Mouse (Mus musculus) gastrocnemius, adult 2 months (tissue): ENCODE results near the gene Il1r1. TPM values are rescaled to one million over a fixed set of nuclear protein-coding genes. Genes with fewer than 3 reads are reported as not detected.

Experiments
- DNase-seq: peaks from one replicate; pipeline ENCODE4 v3.0.0; 2022
- H3K27ac ChIP-seq: fragments of 200-600 bp; 2 replicates; pipeline ENCODE4 v1.8.1; 2022; ENCODE audit warnings: mild to moderate bottlenecking
- H3K4me3 ChIP-seq: fragments of 200-600 bp; 2 replicates; pipeline ENCODE4 v1.8.1; 2022; ENCODE audit warnings: mild to moderate bottlenecking, moderate library complexity
- CTCF ChIP-seq: fragments of 200-600 bp; IDR thresholded peaks from 2 replicates; pipeline ENCODE4 v1.8.1; 2022; ENCODE audit warnings: antibody characterized with exemption, mild to moderate bottlenecking, moderate library complexity
- intact Hi-C: fragments of 180-260 bp; cut with DNase I; formaldehyde crosslinking; loops from one replicate; pipeline ENCODE4 v1.15.1; 2025
- total RNA-seq, 2 experiments: library from RNA; stranded (reverse); gene quantifications; 2 replicates each; pipeline ENCODE4 v1.2.3; 2021

Gene Il1r1
- total RNA-seq, 2 experiments from 2014 or later: 3.0 to 3.4 TPM

DNA sequence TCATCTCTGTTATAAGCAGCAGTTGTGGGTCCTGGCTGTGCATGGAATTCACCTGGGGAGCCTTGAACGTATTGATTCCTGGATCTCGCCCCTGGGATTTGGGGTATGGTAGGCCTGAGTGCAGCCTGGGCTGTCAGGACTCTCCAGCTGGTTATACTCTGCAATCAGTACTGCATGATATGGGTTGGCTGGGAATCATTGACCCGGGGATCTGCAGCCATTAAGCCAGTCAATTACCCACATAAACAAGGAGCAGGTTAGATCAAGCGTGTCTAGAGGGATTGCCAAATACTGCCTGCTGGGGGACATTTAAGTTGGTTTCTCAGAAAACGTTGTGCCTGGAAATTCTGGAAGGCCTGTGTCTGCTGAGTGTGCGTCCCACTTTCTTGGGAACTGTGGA lies 11.8 kb downstream of the Il1r1 start:
- intact Hi-C loops: no loop called here

DNA sequence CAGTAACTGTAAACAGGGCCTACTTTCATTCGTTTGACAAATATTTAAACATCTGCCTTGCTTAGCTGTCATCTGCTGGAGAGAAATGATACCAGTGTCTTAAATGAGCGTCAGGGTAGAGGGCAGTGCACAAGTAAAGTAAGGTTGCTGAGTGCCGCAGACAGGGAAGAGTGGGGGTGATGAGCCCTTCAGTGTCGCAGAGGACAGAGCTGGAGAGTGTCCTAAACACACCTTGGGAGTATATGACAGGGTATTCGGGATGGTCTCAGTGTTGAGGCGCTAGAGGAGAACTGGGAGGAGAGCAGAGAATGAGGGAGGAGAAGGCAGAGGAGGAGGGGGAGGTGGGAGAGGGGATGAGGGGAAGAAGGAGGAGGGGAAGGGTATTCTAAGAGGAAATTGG lies 12.2 kb downstream of the Il1r1 start:
- no peak for DNase-seq
- intact Hi-C loops: no loop called here
- H3K4me3 ChIP-seq: no peak overlapping the region
- no peak for TF ChIP-seq CTCF
- H3K27ac ChIP-seq: no peak overlapping the region

More for the DNA sequence above, 11.8 kb downstream of the Il1r1 start:
- Histone ChIP-seq H3K4me3 (no peak overlapping the region), H3K27ac (no peak overlapping the region)
- DNase-seq: no peak
- no peak for TF ChIP-seq CTCF

DNA sequence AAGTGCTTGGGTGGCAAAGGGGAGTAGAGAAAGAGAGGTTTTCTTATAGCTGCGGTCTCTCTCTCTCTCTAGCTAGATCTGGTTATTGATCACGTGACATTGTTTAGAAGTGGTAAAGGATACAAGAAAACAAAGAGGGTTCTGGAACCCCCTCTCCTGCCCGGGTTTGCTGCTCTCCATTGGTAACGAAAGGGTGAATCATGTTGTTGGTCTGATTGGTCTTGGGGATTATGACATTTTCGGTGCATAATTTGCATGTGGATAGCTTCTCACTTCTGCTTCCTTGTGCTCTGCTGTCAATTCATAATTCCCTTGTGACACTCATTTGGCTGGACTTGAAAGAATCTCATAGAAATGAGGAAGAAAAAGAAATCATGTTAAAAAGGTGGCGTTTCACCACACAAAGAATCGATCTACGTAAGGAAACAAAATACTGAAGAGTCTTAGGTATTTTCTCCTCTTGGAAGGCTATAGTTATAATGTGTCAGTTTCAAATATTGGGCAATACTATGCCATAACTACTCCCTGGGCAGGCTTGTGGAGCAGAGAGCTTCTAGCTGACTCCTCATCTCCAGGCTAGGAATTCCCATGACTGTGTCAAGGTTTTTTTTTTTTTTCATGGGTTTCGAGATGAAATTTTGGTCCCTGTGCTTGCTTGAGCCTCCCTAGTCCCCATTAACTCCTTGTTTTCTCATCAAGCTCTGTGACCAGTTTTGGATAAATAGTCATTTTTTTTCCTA lies 15.6 kb downstream of the Il1r1 start:
- TF ChIP-seq CTCF: no peak
- DNase-seq: no peak
- no peak overlapping the region for H3K27ac ChIP-seq
- H3K4me3 ChIP-seq: no peak overlapping the region
- intact Hi-C loops: no loop called here

DNA sequence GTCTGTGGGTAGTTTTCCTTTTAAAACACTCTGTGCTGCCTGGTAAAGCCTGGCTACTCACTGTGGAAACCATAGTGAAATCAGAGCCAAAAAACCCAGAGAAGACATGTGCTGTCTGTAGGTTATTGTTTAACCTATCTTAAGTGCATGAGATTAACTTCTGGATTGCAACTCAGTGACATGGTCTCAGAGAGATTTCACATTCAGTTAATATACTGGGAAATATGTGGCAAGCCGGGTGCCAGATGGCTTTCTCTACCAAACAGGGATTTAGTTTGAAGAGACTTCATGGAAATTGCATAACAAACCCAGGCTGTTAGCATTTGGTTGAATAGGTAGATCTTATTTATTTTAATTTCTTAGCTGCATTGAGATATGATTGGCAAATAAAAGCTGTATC lies 17.8 kb downstream of the Il1r1 start:
- no peak for TF ChIP-seq CTCF
- Histone ChIP-seq H3K4me3 (no peak overlapping the region), H3K27ac (no peak overlapping the region)
- intact Hi-C loops: no loop called here
- no peak for DNase-seq

DNA sequence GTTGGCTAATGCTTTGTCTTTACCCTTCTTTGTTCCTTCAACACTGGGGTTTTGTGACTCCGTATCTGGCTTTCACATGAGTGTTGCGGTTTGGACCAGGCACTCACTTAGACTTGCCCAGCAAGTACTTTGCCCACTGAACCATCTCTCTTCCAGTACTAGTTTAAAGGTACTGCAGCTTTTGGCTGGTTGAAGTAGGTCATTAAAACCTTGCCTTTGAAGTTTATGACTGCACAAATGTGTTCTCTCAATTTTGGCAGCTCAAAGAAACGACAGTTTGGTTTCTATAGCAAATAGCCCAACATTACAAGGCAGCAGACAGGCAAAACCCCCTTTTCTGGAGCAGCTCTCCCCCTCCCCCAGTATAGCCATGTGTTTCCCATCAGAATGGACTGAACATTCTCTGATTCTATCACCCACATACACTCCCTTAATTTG lies 18.7 kb downstream of the Il1r1 start:
- no peak for TF ChIP-seq CTCF
- Histone ChIP-seq H3K27ac (no peak overlapping the region), H3K4me3 (no peak overlapping the region)
- intact Hi-C loops: no loop called here
- no peak for DNase-seq

DNA sequence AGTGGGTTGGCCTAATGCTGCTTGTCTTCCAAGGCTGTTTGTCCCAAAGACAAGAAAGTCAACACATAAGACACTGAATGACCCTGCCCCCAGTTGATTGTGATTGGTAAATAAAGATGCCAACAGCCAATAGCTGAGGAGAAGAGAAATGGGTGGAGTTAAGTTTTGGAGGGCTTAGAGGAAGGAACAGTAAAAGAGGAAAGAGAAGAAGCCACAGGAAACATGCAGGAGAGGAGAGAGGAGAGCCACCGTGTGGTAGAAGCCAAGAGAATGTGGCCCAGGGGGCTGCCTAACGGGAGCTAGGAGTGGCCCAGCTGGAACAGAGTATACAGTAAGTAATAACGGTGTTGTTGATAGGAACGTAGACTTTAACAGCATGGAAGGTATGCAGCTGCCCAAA lies 25.5 kb downstream of the Il1r1 start:
- DNase-seq: no peak
- no peak overlapping the region for H3K4me3 ChIP-seq
- intact Hi-C loops: no loop called here
- no peak for TF ChIP-seq CTCF
- no peak overlapping the region for H3K27ac ChIP-seq

DNA sequence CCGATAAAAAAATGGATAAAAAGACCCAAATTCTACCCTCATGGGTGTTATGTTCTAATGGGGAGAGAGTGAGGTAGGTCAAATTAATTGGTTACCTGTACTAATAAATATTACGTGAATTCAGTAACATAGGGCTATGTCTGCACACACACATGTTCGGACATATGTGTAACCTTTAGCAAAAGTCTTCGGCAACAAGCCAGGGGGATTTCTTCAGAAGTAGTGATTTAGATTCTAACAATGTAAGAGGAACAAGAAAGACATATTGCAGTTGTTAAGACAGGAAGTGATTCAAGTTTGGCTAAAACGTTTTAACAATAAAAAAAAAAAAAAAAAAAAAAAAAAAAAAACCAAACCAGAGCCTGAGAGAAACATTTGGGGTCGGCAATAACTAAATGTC lies 27.6 kb downstream of the Il1r1 start:
- no peak overlapping the region for H3K4me3 ChIP-seq
- intact Hi-C loops: no loop called here
- no peak overlapping the region for H3K27ac ChIP-seq
- no peak for TF ChIP-seq CTCF
- DNase-seq: no peak

DNA sequence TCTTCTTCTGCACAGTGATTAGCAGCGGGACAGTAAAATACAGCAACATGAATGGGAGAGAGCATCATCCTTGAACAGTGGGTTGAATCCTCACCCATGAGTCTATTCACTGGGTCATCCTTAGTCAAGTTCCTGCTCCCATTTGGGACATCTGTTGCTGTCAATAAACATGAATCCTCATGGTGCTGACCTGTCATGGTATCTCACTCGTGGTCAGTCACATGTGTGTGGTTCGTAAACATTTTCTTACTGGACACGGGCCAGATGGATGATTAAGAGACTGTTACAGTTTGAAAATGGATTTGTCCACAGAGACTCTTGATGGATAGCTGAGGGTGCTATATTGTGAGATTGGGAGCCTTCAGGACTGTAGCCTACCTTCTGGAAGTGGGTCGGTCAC lies 29.1 kb downstream of the Il1r1 start:
- no peak for TF ChIP-seq CTCF

DNA sequence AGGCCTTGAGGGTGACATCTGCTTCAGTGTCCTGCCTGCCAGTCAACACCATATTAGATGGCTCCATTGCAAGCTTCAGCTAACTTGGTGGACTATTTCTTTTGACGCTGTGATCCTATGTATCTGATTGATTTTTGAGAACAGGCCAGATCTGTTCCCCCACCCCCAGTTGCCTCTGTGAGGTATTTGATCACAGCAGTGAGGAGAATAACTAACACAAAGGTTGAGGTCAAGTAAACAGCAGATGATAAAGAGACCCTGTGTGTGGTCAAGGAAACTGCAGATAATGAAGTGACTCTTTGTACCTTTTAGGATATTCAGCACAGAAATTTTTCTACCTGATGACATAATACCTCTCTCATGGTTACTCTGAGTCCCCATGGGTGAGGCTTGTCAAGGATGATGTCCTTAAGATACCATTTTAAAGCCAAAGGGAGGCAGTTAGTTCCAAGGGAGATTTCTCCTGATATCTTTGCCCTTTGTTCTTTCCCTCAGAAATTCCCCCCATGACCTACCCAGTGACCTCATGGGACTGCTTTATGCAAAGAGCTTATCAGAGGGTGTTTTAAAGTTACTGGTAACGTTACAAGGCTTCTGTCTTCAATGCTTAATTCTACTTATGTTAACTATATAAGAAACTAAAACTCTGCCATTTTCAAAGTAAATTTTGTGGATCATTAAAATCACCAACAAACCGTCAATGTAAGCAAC lies 29.6 kb downstream of the Il1r1 start:
- no peak for TF ChIP-seq CTCF
- DNase-seq: no peak
- Histone ChIP-seq H3K27ac (no peak overlapping the region), H3K4me3 (no peak overlapping the region)
- intact Hi-C loops: no loop called here

More for the DNA sequence above, 29.1 kb downstream of the Il1r1 start:
- intact Hi-C loops: no loop called here
- Histone ChIP-seq H3K27ac (no peak overlapping the region), H3K4me3 (no peak overlapping the region)
- no peak for DNase-seq

DNA sequence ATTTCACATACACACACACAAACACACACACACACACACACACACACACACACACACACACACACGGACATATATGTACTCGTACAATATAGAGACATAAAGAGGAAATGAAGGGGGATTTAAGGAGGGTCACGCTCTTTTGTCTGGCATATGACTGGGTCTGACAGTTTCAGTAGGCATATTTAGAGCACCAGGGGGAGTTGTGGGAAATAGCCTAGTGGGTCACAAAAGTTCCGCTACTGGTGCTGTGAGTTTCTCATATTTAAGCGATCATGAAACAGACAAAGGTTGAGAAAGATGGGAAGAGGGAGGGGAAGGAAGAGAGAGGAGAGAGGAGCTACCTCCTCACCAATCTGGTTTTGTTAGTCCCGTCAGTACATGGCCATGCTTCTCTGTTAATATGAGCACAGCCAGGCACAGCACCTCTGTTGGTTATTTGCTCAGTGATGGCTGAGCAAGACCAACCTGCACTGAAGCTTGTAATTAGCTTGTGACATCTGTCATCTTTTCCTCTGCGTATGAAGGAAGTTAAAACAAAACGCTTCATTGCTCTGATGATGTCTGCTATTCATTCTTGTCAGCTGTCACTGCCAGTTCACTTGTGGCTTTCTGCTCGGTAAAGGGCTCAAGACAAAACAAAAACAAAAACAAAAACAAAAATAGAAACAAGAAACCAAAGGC lies 37.7 kb downstream of the Il1r1 start:
- no peak for DNase-seq
- no peak overlapping the region for H3K27ac ChIP-seq
- no peak for TF ChIP-seq CTCF

DNA sequence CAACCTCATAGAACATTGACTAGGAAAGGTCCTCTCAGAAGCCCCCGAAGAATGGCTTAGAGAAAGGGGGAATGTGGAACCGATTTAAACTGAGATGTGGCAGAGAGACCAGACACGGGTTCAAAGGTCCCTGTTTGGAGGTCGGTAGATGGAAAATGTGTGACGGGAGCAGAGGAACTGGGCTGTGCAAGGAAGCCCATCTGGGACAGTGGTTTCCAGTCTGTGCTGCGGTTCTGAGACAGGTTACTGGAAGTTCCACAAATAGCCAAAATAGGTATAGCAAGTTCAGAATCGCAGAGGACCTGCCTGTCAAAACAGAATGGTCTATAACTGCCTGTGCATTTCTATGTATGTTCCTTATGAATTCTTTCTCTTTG lies 38.2 kb downstream of the Il1r1 start:
- no peak for DNase-seq
- Histone ChIP-seq H3K27ac (no peak overlapping the region), H3K4me3 (no peak overlapping the region)
- no peak for TF ChIP-seq CTCF
- intact Hi-C loops: no loop called here

More for the DNA sequence above, 37.7 kb downstream of the Il1r1 start:
- H3K4me3 ChIP-seq: no peak overlapping the region
- intact Hi-C loops: no loop called here

DNA sequence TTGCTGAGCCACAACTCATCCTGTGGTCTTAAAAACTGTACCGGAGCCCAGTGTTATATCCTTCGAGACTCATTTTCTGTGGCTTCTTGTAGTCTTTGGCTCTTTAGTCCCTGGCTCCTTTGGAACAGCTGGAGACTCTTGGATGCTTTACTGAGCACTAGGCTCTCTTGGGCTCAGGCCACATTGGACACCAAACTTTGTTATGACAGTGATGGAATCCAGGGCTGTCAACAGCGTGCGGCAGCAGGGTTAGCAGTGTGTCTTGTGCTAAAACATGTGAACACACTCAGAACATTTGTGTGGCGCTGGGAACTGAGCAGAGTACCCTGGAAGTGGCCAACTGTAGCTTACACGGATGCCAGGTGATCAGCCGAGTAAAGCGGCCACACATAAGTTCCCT lies 38.8 kb downstream of the Il1r1 start:
- intact Hi-C loops: no loop called here
- peak; percentile 51 for DNase-seq
- H3K27ac ChIP-seq: peak overlapping the region; percentile 43; the same call in 1 of the 2 replicates
- H3K4me3 ChIP-seq: no peak overlapping the region
- no peak for TF ChIP-seq CTCF

DNA sequence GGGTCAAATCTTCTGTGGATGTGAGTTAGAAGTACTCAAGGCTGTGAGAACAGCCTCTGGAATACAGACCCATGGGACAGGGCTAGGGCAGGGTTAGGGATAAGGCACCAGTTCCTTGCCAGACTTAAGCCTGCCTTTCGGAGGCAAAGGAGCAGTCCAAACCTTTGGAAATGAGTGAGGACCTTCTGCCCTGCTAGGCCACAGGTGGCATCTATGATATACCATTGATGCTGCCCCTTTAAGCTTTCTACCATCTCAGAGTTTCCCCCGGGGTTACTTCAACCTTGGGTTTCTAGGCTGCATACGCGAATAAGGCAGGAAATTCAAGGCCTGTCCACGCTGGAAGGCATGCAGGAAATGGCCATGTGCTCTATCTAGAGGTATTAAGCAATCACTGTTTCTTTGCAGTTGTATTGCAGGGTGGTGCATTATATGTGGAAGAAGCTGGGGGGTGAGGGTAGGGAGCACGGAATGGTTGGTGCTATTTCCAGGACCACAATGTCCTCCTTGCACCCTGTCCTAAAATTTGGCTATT lies 40.5 kb downstream of the Il1r1 start:
- Histone ChIP-seq H3K27ac (peak overlapping the region; percentile 88), H3K4me3 (no peak overlapping the region)
- intact Hi-C loops: no loop called here
- no peak for DNase-seq
- no peak for TF ChIP-seq CTCF
